Mouse (Mus musculus): ENCODE results near the gene Fam126b. TPM values are rescaled to one million over a fixed set of nuclear protein-coding genes. Genes with fewer than 3 reads are reported as not detected.

Fam126b gene
- polyA plus RNA-seq, 1 experiment from 2014 or later = 7.2 TPM

GRCm38 (mm10) chr1:58603738-58604137, 17.6 kb upstream of the Fam126b start:
- no peak overlapping the region for H3K4me3 ChIP-seq (ENCODE audit: low read depth, low read length)
- TF ChIP-seq CTCF (IDR thresholded peaks at IDR 0.05; ENCODE audit: low read depth) = no peak
- DNase-seq (peak; percentile 17), ATAC-seq (ENCODE audit: insufficient read depth) (no peak)
- no peak overlapping the region for H3K27ac ChIP-seq (ENCODE audit: low read depth)
- H3K27me3 ChIP-seq (ENCODE audit: insufficient read depth, low read length) = no peaks in the 10 kb centered on the region
- 37% methylated on average over 4 of the region's 4 CpGs for WGBS
- no peak overlapping the region for H3K4me2 ChIP-seq
- no peak overlapping the region for H3K9ac ChIP-seq
- H3K36me3 ChIP-seq (ENCODE audit: insufficient read depth) = no peaks in the 10 kb centered on the region
- no peaks in the 10 kb centered on the region for H3K4me1 ChIP-seq (ENCODE audit: insufficient read depth)
- no peaks in the 10 kb centered on the region for H3K9me3 ChIP-seq (ENCODE audit: low read depth, low read length)

GRCm38 (mm10) chr1:58602681-58603080, 16.6 kb upstream of the Fam126b start:
- H3K9me3 ChIP-seq (ENCODE audit: low read depth, low read length) = no peaks in the 10 kb centered on the region
- no peak overlapping the region for H3K4me2 ChIP-seq
- WGBS = 70% methylated on average over 4 of the region's 4 CpGs
- H3K27ac ChIP-seq (ENCODE audit: low read depth) = no peak overlapping the region
- TF ChIP-seq CTCF (IDR thresholded peaks at IDR 0.05; ENCODE audit: low read depth) = no peak
- no peaks in the 10 kb centered on the region for H3K4me1 ChIP-seq (ENCODE audit: insufficient read depth)
- no peaks in the 10 kb centered on the region for H3K27me3 ChIP-seq (ENCODE audit: insufficient read depth, low read length)
- no peak for DNase-seq
- H3K36me3 ChIP-seq (ENCODE audit: insufficient read depth) = no peaks in the 10 kb centered on the region
- no peak for ATAC-seq (ENCODE audit: insufficient read depth)
- no peak overlapping the region for H3K9ac ChIP-seq
- no peak overlapping the region for H3K4me3 ChIP-seq (ENCODE audit: low read depth, low read length)

GRCm38 (mm10) chr1:58587491-58587890, 1.4 kb upstream of the Fam126b start:
- Histone ChIP-seq H3K4me2 (peak overlapping the region; percentile 76), H3K9ac (0 out of 2 replicates have a peak overlapping the region, but pooled peaks have one; percentile 84), H3K9me3 (ENCODE audit: low read depth, low read length) (no peaks in the 10 kb centered on the region), H3K27me3 (ENCODE audit: insufficient read depth, low read length) (no peaks in the 10 kb centered on the region), H3K4me3 (ENCODE audit: low read depth, low read length) (peak overlapping the region; percentile 84), H3K36me3 (ENCODE audit: insufficient read depth) (peaks cover 4% of the 10 kb centered on the region; the same call in 1 of the 2 replicates), H3K27ac (ENCODE audit: low read depth) (no peak overlapping the region), H3K4me1 (ENCODE audit: insufficient read depth) (no peaks in the 10 kb centered on the region; the same call in 1 of the 2 replicates)
- DNase-seq (no peak), ATAC-seq (ENCODE audit: insufficient read depth) (no peak)
- 70% methylated on average over 1 of the region's 1 CpGs for WGBS
- no peak for TF ChIP-seq CTCF (IDR thresholded peaks at IDR 0.05; ENCODE audit: low read depth)

GRCm38 (mm10) chr1:58585373-58586170, 551 bp downstream of the Fam126b start:
- H3K36me3 ChIP-seq (ENCODE audit: insufficient read depth) = no peaks in the 10 kb centered on the region
- DNase-seq (peak; percentile 9), ATAC-seq (ENCODE audit: insufficient read depth) (peak; percentile 67)
- peak overlapping the region; percentile 84 for H3K9ac ChIP-seq
- H3K27ac ChIP-seq (ENCODE audit: low read depth) = peak overlapping the region; percentile 84; the same call in 1 of the 2 replicates
- 4% methylated on average over 35 of the region's 36 CpGs for WGBS
- peak overlapping the region; percentile 76 for H3K4me2 ChIP-seq
- no peaks in the 10 kb centered on the region; the same call in 1 of the 2 replicates for H3K4me1 ChIP-seq (ENCODE audit: insufficient read depth)
- TF ChIP-seq CTCF (IDR thresholded peaks at IDR 0.05; ENCODE audit: low read depth) = no peak
- no peaks in the 10 kb centered on the region for H3K27me3 ChIP-seq (ENCODE audit: insufficient read depth, low read length)
- peak overlapping the region; percentile 84 for H3K4me3 ChIP-seq (ENCODE audit: low read depth, low read length)
- no peaks in the 10 kb centered on the region for H3K9me3 ChIP-seq (ENCODE audit: low read depth, low read length)

DNA sequence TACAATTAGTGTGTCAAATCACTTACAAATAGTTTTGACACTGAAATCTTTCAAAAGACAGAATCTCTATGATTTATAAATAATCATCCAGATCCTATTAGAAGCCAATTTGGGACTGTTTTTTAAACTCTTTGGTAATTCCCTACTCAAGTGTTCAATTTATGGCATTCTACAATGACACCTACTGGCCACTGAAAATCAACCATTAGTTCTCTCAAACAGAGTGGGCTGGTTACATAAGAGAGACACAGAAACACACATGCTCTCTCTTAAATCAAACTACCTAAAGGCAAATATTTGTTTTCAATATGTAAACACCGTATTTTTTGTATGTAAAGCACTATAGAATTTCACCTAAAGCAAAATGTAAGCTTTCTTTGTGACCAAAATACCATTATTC, 1.9 kb downstream of the Fam126b start:
- no peaks in the 10 kb centered on the region for H3K9me3 ChIP-seq (ENCODE audit: low read depth, low read length)
- no peak overlapping the region for H3K27ac ChIP-seq (ENCODE audit: low read depth)
- peak; percentile 23; the same call in 1 of the 2 replicates for TF ChIP-seq CTCF (IDR thresholded peaks at IDR 0.05; ENCODE audit: low read depth)
- no peaks in the 10 kb centered on the region for H3K36me3 ChIP-seq (ENCODE audit: insufficient read depth)
- H3K4me3 ChIP-seq (ENCODE audit: low read depth, low read length) = no peak overlapping the region
- no peaks in the 10 kb centered on the region; the same call in 1 of the 2 replicates for H3K4me1 ChIP-seq (ENCODE audit: insufficient read depth)
- H3K4me2 ChIP-seq = no peak overlapping the region
- WGBS = 50% methylated on average over 1 of the region's 1 CpGs
- peak; percentile 37 for DNase-seq
- no peak overlapping the region for H3K9ac ChIP-seq
- ATAC-seq (ENCODE audit: insufficient read depth) = no peak
- no peaks in the 10 kb centered on the region for H3K27me3 ChIP-seq (ENCODE audit: insufficient read depth, low read length)

GRCm38 (mm10) chr1:58582611-58583010, 3.5 kb downstream of the Fam126b start:
- ATAC-seq (ENCODE audit: insufficient read depth) (no peak), DNase-seq (peak; percentile 11)
- Histone ChIP-seq H3K27me3 (ENCODE audit: insufficient read depth, low read length) (no peaks in the 10 kb centered on the region), H3K27ac (ENCODE audit: low read depth) (no peak overlapping the region), H3K36me3 (ENCODE audit: insufficient read depth) (no peaks in the 10 kb centered on the region), H3K4me3 (ENCODE audit: low read depth, low read length) (no peak overlapping the region), H3K9ac (no peak overlapping the region), H3K4me2 (no peak overlapping the region), H3K9me3 (ENCODE audit: low read depth, low read length) (no peaks in the 10 kb centered on the region), H3K4me1 (ENCODE audit: insufficient read depth) (no peaks in the 10 kb centered on the region; the same call in 1 of the 2 replicates)
- no peak for TF ChIP-seq CTCF (IDR thresholded peaks at IDR 0.05; ENCODE audit: low read depth)
- WGBS = 60% methylated on average over 1 of the region's 1 CpGs

DNA sequence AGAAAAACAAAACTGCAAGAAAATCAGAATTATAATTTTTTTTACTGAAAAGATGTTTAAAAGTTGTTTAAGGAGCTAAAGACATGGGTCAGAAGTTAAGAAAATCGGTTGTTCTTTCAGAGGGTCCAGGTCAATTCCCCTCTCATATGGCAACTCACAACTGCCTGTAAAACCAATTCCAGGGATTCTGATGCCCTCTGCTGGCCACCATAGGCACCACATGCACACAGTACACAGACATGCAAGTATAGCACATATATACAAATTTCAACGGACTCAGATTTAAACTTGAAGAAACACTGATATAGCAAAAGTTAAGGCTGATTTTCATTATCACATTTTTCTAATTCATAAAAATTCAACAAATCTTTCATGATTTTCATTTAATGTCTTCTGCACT, 6.9 kb downstream of the Fam126b start:
- TF ChIP-seq CTCF (IDR thresholded peaks at IDR 0.05; ENCODE audit: low read depth) = peak; percentile 47
- H3K27ac ChIP-seq (ENCODE audit: low read depth) = no peak overlapping the region
- no peak for ATAC-seq (ENCODE audit: insufficient read depth)
- H3K9ac ChIP-seq = no peak overlapping the region
- no peaks in the 10 kb centered on the region for H3K4me1 ChIP-seq (ENCODE audit: insufficient read depth)
- no peak overlapping the region for H3K4me2 ChIP-seq
- WGBS = 86% methylated on average over 2 of the region's 2 CpGs
- H3K9me3 ChIP-seq (ENCODE audit: low read depth, low read length) = no peaks in the 10 kb centered on the region
- H3K4me3 ChIP-seq (ENCODE audit: low read depth, low read length) = no peak overlapping the region
- peak; percentile 36 for DNase-seq
- no peaks in the 10 kb centered on the region for H3K27me3 ChIP-seq (ENCODE audit: insufficient read depth, low read length)
- no peaks in the 10 kb centered on the region for H3K36me3 ChIP-seq (ENCODE audit: insufficient read depth)

Data from lung, embryonic 14.5 days (tissue).